Mouse (Mus musculus) right cerebral cortex, postnatal 25 days (tissue): ENCODE results near the gene Itpkc.

Source experiments
- DNase-seq: peaks from one replicate; pipeline ENCODE4 v3.0.0; 2022

The Itpkc gene

DNA sequence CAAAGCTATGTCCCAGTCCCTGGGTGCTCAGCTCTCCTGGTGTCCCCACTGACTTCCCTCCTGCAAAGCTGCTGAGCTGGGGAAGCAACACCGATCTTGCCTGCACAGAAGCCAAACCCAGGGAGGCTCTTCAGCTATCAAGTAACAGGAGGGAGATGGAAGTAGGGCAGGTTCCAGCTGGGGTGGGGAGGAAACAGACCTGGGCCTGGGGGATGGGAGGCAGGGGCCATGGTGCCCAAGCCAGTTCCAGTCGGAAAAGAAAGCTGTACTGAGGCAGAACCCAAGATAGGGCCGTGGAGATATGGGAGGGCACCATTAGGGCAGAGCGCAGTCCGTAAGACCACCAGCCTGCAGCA, 65.0 kb downstream of the Itpkc start:
- no peak for DNase-seq

DNA sequence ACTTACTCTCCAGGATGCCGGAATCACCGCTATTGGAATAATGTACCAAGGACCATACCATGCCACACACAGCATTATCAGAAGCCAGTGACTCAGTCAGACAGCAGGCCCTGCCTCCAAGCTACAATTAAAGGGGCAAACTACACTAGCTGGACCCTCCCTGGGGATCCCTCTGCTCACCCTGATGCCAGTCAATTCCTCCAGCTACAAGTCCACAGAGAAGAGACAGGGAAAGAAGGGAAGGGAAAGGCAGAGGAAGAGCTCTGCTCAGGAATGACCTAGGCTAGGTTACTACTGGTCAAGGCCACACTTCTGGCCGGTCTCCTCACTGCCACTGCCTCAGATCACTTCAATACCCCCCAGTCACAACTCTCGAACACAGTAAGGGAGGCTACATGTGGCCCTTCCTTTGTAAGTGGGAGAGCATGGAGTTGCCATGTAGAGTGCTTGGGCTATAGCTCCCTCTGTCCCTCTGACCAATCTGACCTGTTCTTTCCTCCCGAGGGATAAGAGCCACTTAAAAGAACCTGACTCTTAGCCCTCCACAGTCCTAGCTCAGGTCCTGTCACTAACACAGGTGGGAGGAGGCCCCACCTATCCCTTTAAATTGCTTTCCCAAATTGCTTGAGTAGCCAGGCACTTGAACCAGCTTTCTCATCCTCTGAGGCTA, 65.5 kb downstream of the Itpkc start:
- no peak for DNase-seq

DNA sequence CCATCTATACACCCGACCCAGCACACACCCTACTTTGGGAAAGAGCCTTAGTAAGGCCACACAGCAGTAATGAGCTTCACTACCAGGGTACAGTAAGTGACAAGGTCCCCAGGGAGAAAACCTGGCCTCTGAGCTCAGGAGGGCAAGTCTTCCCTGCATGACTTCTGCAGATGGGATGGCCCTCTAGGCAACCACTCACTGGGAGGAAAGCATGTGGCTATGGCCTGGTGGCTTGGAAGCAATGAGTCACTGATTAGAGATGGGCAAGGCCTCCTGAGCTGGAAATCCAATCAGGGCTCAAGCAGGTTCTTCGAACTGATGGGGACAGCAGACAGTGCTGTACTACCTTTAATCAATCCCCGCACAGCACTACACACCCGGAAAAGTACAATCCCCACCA, 66.7 kb downstream of the Itpkc start:
- DNase-seq = no peak

DNA sequence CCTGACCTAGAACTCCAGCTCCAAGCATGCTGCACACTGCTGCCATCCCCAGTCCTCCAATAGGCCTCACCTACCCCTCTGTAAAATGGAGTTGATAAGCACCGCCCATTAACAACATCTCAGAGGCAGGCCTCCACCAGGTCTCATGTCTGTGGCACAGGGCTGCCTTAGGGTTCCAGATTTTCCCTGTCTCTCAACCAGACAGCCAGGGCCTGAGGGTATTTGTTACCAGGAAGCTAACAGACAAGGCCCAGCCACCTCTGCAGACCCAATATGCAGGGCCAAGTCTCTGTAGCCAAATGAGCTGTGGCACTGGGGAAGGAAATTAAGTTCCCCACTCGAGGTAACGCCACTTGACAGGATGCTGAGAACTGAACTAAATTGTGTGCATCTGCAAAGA, 67.5 kb downstream of the Itpkc start:
- DNase-seq = no peak

DNA sequence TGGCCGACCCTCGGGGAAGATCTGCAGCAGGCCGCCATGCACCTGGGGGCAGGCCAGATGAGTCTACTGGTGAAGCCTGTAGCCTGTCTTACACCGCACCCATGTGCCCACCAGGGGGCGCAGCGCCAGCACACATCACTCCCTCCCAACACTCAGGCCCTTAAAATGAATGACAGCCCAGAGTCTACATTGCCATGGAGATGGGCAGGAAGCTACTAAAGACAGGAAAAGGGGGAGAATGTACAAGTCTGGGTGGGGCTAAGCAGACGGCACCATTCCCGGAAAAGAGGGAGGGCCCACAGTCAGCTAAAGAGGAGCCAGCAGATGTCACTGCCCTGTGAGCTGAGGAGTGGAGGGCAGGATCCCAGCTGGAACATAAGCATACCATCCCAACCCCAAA, 68.6 kb downstream of the Itpkc start:
- DNase-seq = peak; percentile 74

DNA sequence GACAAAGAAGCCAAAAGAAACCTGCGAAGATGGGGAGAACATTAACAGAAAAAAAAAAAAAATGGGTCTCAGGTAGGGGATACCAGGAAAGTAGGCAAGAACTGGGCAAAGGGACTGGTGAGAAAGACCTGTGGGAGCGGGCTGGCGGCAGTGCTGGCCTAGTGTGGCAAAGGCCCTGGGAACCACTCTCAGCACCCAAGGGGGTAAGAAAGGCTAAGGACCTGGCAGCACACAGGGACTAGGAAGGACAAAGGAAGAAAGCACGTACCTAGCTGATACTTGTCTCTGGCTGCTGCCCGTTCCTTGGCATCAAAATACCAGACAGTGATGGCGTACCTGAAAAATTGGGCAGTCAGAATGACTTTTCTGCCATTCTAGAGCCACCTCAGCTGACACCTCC, 69.2 kb downstream of the Itpkc start:
- DNase-seq = no peak

DNA sequence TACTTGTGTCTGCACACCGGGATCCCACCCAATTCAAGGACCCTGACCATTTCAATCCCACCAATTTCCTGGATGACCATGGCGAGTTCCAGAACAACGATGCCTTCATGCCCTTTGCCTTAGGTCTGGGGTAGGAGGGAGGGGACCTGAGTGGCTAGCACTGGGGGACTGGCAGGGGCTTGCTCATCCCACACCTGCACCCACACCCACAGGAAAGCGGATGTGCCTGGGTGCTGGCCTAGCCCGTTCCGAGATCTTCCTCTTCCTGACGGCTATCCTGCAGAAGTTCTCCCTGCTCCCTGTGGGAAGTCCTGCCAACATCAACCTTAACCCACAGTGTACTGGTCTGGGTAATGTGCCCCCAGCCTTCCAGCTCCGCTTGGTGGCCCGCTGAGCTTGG, 70.3 kb downstream of the Itpkc start:
- no peak for DNase-seq
